Mouse (Mus musculus) hindbrain, embryonic 16.5 days (tissue): ENCODE results near the gene Zscan29. TPM values are rescaled to one million over a fixed set of nuclear protein-coding genes. Genes with fewer than 3 reads are reported as not detected.

ENCODE experiments used
- ATAC-seq: fragments of 200-750 bp; cut with Nextera tagmentation; 2 replicates; pipeline ENCODE4 v1.8.0; 2017; ENCODE audit warnings: moderate TSS enrichment, moderate library complexity
- H3K27ac ChIP-seq: fragments of 300-500 bp; sonication (generic); 2 replicates; pipeline ENCODE4 v1.5.1; 2014; ENCODE audit warnings: low read depth, mild to moderate bottlenecking, control low read depth, low read length, moderate library complexity
- H3K27me3 ChIP-seq: fragments of 300-500 bp; sonication (generic); replicated peaks from 2 replicates; pipeline ENCODE4 v1.6.1; 2014; ENCODE audit warnings: low read length; ENCODE audit not compliant: control insufficient read depth, insufficient read depth
- H3K36me3 ChIP-seq: fragments of 300-500 bp; sonication (generic); 2 replicates; pipeline ENCODE4 v1.6.1; 2014; ENCODE audit warnings: mild to moderate bottlenecking, low read length, moderate library complexity, mixed read lengths; ENCODE audit not compliant: control insufficient read depth, insufficient read depth
- H3K4me1 ChIP-seq: fragments of 300-500 bp; sonication (generic); 2 replicates; pipeline ENCODE4 v1.6.1; 2014; ENCODE audit warnings: low read depth, low read length; ENCODE audit not compliant: control insufficient read depth, insufficient read depth
- H3K4me2 ChIP-seq: fragments of 300-500 bp; sonication (generic); 2 replicates; pipeline ENCODE4 v1.6.1; 2014; ENCODE audit warnings: mild to moderate bottlenecking, low read length, control low read depth, moderate library complexity
- H3K4me3 ChIP-seq: fragments of 300-500 bp; sonication (generic); 2 replicates; pipeline ENCODE4 v1.5.1; 2014; ENCODE audit warnings: mild to moderate bottlenecking, low read length, control low read depth, moderate library complexity
- H3K9ac ChIP-seq: fragments of 300-500 bp; sonication (generic); 2 replicates; pipeline ENCODE4 v1.6.1; 2014; ENCODE audit warnings: low read depth, mild to moderate bottlenecking, control low read depth, low read length, moderate library complexity
- H3K9me3 ChIP-seq: fragments of 300-500 bp; sonication (generic); 2 replicates; pipeline ENCODE4 v1.6.1; 2014; ENCODE audit warnings: mild to moderate bottlenecking, low read length, moderate library complexity; ENCODE audit not compliant: control insufficient read depth
- WGBS: fragments of 180-500 bp; shearing (Covaris S2); extraction: QIAGEN DNeasy Blood & Tissue Kit; methylation state at CpG from one replicate; pipeline ENCODE4 v1.1.7; 2014; 5-methylcytosine and 5-hydroxymethylcytosine counted together
- polyA plus RNA-seq: library from polyadenylated mRNA; unstranded; fragments of >200 nt; fragmentation: Nextera tagmentation; extraction: Ambion mirVana; gene quantifications from 2 replicates; pipeline ENCODE4 v1.2.1, GENCODE M21; 2015

Gene Zscan29
- polyA plus RNA-seq = 6.9 and 7.0 TPM in 2 replicates

DNA sequence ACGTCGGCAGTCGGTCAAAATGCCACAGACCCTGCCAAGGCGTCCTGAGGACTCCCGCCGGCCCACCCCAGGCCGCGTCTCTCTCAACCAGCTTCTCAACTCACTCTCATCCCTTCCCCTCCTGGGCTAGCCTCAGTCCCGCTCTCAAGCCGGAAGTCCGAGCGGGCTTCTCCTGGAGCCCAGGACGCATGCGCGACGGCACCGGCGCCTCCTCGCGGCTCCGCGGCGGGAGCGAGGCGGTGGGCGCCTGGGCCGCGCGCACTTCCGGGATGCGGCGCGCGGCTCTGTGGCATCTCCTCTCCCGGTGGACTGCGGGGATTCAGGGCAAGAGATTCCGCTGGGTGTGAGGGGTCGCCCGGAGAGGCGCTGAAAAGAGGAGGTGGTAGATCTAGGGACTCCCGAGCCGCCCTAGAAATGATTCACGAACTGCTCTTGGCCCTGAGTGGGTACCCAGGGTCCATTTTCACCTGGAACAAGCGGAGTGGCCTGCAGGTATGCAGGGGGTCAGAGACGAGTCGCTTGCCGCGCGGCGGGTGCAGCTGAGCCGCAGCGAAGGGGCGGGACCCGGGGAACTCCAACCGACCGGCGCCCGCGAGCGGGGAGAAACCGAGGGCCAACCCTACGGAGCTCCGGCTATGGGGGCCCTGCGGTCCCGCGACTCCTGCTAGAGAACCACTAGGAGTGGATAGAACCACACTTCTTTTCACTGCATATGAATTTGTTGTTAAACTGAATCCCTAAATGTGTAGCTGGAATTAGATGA is at the start of gene Zscan29:
TSS of gene Zscan29 (minus strand) at position 146 of the 763 bp plus-strand sequence.
- H3K9me3 ChIP-seq = no peaks in the 10 kb centered on the region
- H3K27ac ChIP-seq = peak within 1 kb of the TSS; percentile 89
- peak within 1 kb of the TSS; percentile 67 for H3K4me3 ChIP-seq
- H3K9ac ChIP-seq = peak within 1 kb of the TSS; percentile 83
- peak; percentile 99 for ATAC-seq
- peaks cover 9% of the 10 kb centered on the region for H3K36me3 ChIP-seq
- peak within 1 kb of the TSS; percentile 91 for H3K4me2 ChIP-seq
- WGBS = under 1% methylated on average over 64 of the region's 66 CpGs
- peaks cover 22% of the 10 kb centered on the region for H3K4me1 ChIP-seq
- H3K27me3 ChIP-seq = no peaks in the 10 kb centered on the region

DNA sequence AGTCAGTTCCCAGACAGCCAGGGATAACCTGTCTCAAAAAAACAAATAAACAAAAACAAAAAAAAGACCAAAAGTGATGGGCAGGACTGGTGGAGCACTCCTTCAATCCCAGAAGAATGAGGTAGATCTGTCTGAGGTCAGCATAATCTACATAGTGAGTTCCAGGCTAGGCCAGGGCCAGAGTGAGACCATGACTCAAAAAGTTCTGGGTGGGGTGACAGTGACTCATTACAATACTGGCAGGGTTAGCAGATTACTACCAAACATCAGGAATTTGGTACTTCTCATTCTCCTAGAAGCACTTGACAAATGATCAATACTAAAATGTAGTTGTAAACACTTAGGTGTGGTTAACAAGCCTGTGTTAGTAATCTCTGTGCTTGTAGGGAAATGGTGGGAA is 49.1 kb upstream of the Zscan29 start:
- H3K36me3 ChIP-seq = peaks cover 20% of the 10 kb centered on the region
- no peak for ATAC-seq

DNA sequence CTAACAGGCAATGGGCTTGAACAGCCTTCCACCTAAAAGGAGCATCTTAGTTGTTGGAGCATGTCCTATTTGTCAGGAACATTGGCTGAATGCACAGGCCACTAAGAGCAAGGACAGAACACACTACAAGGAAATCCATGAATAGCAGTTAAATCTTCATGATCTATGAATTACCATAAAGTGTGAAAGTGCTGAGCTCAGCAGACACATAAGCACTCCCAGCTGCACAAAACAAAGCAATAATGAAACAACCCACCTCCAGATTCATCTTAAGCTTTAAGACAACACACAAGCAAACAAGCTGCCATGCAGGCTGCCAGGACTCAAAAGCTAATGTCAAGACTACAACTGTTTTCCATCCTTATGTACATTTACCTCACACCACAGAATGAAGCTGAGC is 48.3 kb upstream of the Zscan29 start:
- peaks cover 28% of the 10 kb centered on the region for H3K36me3 ChIP-seq
- no peaks in the 10 kb centered on the region for H3K9me3 ChIP-seq
- H3K27ac ChIP-seq = no peak overlapping the region
- no peak overlapping the region for H3K4me3 ChIP-seq
- H3K4me2 ChIP-seq = no peak overlapping the region
- H3K4me1 ChIP-seq = no peaks in the 10 kb centered on the region
- no peak for ATAC-seq
- no peak overlapping the region for H3K9ac ChIP-seq
- no peaks in the 10 kb centered on the region for H3K27me3 ChIP-seq

More for the DNA sequence above, 49.1 kb upstream of the Zscan29 start:
- Histone ChIP-seq H3K4me2 (no peak overlapping the region), H3K27ac (no peak overlapping the region), H3K27me3 (no peaks in the 10 kb centered on the region), H3K4me1 (no peaks in the 10 kb centered on the region), H3K4me3 (no peak overlapping the region), H3K9ac (no peak overlapping the region), H3K9me3 (no peaks in the 10 kb centered on the region)

- Histone ChIP-seq H3K9me3 (no peaks in the 10 kb centered on the region), H3K9ac (no peak overlapping the region), H3K36me3 (peaks cover 22% of the 10 kb centered on the region), H3K27ac (no peak overlapping the region), H3K4me2 (no peak overlapping the region), H3K27me3 (no peaks in the 10 kb centered on the region), H3K4me1 (no peaks in the 10 kb centered on the region), H3K4me3 (no peak overlapping the region)
- WGBS = 77% methylated on average over 3 of the region's 3 CpGs
- no peak for ATAC-seq
These were observed 43.6 kb upstream of the Zscan29 start for GRCm38 (mm10) chr2:121214491-121214890.

GRCm38 (mm10) chr2:121206541-121206940 is 35.6 kb upstream of the Zscan29 start:
- Histone ChIP-seq H3K4me3 (no peak overlapping the region), H3K4me2 (no peak overlapping the region), H3K27ac (no peak overlapping the region), H3K27me3 (no peaks in the 10 kb centered on the region), H3K36me3 (peaks cover 56% of the 10 kb centered on the region), H3K9me3 (no peaks in the 10 kb centered on the region), H3K9ac (no peak overlapping the region), H3K4me1 (no peaks in the 10 kb centered on the region)
- ATAC-seq = no peak
- 88% methylated on average over 3 of the region's 3 CpGs for WGBS

DNA sequence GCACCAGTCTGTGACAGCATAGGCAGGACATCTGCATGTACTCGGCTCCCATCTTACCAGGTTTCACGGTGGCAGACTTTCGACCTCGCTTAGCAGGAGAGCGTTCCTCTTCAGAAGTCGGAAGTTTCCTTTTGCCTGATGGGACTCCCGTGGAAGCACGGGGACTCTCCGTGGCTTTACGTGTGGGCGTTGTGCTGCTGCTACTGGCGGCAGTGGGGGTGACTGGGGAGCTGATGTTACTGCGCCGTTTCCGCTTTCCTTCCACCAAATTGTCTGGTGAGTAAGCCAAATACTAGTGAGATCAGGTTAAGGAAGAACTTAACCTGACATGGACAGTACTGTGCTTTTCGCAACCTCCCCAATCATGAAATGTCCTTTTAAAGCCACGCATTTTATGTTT is 33.4 kb upstream of the Zscan29 start:
- Histone ChIP-seq H3K27ac (no peak overlapping the region), H3K36me3 (peaks cover 58% of the 10 kb centered on the region), H3K27me3 (no peaks in the 10 kb centered on the region), H3K9ac (no peak overlapping the region), H3K9me3 (no peaks in the 10 kb centered on the region), H3K4me1 (no peaks in the 10 kb centered on the region), H3K4me2 (no peak overlapping the region), H3K4me3 (no peak overlapping the region)
- 94% methylated on average over 17 of the region's 17 CpGs for WGBS
- ATAC-seq = no peak

GRCm38 (mm10) chr2:121195466-121195865 is 24.5 kb upstream of the Zscan29 start:
- WGBS = 96% methylated on average over 9 of the region's 9 CpGs

GRCm38 (mm10) chr2:121188530-121188929 is 17.6 kb upstream of the Zscan29 start:
- 76% methylated on average over 1 of the region's 1 CpGs for WGBS
- no peak overlapping the region for H3K27ac ChIP-seq
- no peak for ATAC-seq
- no peak overlapping the region for H3K9ac ChIP-seq
- H3K9me3 ChIP-seq = no peaks in the 10 kb centered on the region
- H3K27me3 ChIP-seq = no peaks in the 10 kb centered on the region
- peaks cover 48% of the 10 kb centered on the region for H3K36me3 ChIP-seq
- H3K4me1 ChIP-seq = no peaks in the 10 kb centered on the region
- no peak overlapping the region for H3K4me3 ChIP-seq
- H3K4me2 ChIP-seq = no peak overlapping the region

More at GRCm38 (mm10) chr2:121195466-121195865, 24.5 kb upstream of the Zscan29 start:
- Histone ChIP-seq H3K27ac (no peak overlapping the region), H3K4me1 (no peaks in the 10 kb centered on the region), H3K4me2 (no peak overlapping the region), H3K9ac (no peak overlapping the region), H3K4me3 (no peak overlapping the region), H3K36me3 (peaks cover 60% of the 10 kb centered on the region), H3K27me3 (no peaks in the 10 kb centered on the region), H3K9me3 (no peaks in the 10 kb centered on the region)
- ATAC-seq = no peak

DNA sequence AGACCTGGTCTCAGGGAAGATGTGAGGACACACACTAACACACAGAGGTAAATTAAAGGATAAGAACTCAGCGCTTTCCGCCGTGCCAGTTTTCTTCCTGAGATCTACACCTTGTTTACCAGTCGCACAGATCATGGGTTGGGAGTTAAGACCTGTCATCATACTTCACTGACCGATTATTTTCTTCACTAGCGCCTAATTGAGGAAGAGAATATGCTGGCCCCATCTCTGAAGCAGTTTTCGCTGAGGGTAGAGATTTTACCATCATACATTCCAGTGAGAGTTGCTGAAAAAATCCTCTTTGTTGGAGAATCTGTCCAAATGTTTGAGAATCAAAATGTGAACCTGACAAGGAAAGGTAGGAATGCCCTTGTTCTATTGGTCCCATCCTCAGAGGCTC is 13.2 kb upstream of the Zscan29 start:
- 96% methylated on average over 7 of the region's 7 CpGs for WGBS
- Histone ChIP-seq H3K4me3 (no peak overlapping the region), H3K9ac (no peak overlapping the region), H3K27ac (no peak overlapping the region), H3K4me2 (no peak overlapping the region), H3K4me1 (no peaks in the 10 kb centered on the region), H3K9me3 (no peaks in the 10 kb centered on the region), H3K36me3 (peaks cover 27% of the 10 kb centered on the region), H3K27me3 (no peaks in the 10 kb centered on the region)
- ATAC-seq = no peak
